Mouse (Mus musculus): Measurements from ENCODE around the gene Ipmk. TPM values are rescaled to one million over a fixed set of nuclear protein-coding genes. Genes with fewer than 3 reads are reported as not detected.

Ipmk gene
- polyA plus RNA-seq, 1 experiment, result 0.52 TPM

DNA sequence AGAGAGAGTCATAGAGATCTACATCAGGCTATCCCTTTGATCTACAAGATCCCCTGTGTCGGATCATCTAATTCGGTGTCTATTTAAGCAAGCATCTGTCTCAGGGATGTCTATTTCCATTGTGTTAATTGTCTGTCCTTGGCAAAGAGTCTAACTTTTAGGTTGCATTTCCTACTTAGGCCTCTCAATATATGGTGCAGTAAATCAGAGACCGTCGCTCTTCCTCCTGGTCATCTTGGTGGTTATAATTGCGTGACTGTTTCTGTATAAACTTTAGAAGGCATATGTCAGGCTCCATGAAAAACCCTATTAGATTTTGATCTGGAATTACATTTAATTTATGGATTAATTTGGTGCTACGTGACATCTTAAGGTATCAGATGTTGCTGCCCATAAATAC, 116.9 kb downstream of the Ipmk start:
- no peaks in the 10 kb centered on the region for H3K4me1 ChIP-seq (ENCODE audit: control insufficient read depth)
- no peak for TF ChIP-seq GATA1 (IDR thresholded peaks at IDR 0.05; ENCODE audit: low read length)
- no peak for TF ChIP-seq TAL1 (IDR thresholded peaks at IDR 0.05; ENCODE audit: low read length)
- no peak overlapping the region for H3K4me3 ChIP-seq (replicated peaks)
- no peaks in the 10 kb centered on the region for H3K36me3 ChIP-seq (ENCODE audit: control insufficient read depth)
- no peaks in the 10 kb centered on the region for H3K27me3 ChIP-seq (ENCODE audit: control insufficient read depth)
- peaks cover 15% of the 10 kb centered on the region for H3K9me3 ChIP-seq (ENCODE audit: control insufficient read depth, low read length)

DNA sequence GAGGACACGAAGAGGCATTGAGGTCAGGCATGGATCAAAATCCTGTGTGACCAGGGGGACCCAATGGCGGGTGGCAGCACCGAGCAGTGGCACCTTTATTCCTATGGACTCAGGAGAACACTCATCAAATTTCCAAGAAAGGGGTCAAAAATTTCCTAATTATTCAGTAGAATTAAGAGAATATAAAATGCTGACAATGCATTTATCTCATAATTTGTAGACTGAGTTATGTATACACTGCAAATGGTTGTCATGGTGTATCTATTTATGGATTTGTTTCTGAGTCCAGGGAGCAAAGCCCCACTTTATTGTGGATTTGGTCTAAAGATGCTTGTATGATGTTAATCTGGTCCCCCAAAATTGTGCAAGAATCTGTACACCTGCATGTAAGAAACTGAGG, 120.8 kb downstream of the Ipmk start:
- Histone ChIP-seq H3K4me1 (ENCODE audit: control insufficient read depth) (no peaks in the 10 kb centered on the region), H3K36me3 (ENCODE audit: control insufficient read depth) (no peaks in the 10 kb centered on the region), H3K27me3 (ENCODE audit: control insufficient read depth) (no peaks in the 10 kb centered on the region), H3K9me3 (ENCODE audit: control insufficient read depth, low read length) (peaks cover 23% of the 10 kb centered on the region), H3K4me3 (replicated peaks) (no peak overlapping the region)
- no peak for TF ChIP-seq TAL1 (IDR thresholded peaks at IDR 0.05; ENCODE audit: low read length)
- TF ChIP-seq GATA1 (IDR thresholded peaks at IDR 0.05; ENCODE audit: low read length), result no peak

DNA sequence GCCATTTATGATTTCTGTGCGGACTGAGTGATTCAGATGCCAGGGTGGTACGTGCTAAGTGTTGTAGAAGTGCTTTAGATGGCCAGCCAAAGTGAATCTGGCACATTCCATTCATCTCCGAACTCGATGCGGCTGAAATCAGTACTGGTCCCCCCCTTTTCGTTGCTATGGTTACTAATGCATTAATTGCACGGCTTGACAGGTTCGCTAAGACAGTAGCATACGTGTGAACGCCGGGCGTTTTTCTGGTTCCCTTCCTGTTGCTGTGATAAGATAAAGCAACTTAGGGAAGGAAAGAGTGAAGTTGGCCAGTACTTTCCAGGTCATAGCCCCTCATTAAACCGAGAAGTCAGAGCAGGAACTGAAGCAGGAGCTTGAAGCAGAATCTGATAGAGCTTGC, 122.2 kb downstream of the Ipmk start:
- TF ChIP-seq TAL1 (IDR thresholded peaks at IDR 0.05; ENCODE audit: low read length), result no peak
- no peak for TF ChIP-seq GATA1 (IDR thresholded peaks at IDR 0.05; ENCODE audit: low read length)
- Histone ChIP-seq H3K4me1 (ENCODE audit: control insufficient read depth) (no peaks in the 10 kb centered on the region), H3K27me3 (ENCODE audit: control insufficient read depth) (no peaks in the 10 kb centered on the region), H3K36me3 (ENCODE audit: control insufficient read depth) (no peaks in the 10 kb centered on the region), H3K4me3 (replicated peaks) (no peak overlapping the region), H3K9me3 (ENCODE audit: control insufficient read depth, low read length) (peaks cover 29% of the 10 kb centered on the region)

DNA sequence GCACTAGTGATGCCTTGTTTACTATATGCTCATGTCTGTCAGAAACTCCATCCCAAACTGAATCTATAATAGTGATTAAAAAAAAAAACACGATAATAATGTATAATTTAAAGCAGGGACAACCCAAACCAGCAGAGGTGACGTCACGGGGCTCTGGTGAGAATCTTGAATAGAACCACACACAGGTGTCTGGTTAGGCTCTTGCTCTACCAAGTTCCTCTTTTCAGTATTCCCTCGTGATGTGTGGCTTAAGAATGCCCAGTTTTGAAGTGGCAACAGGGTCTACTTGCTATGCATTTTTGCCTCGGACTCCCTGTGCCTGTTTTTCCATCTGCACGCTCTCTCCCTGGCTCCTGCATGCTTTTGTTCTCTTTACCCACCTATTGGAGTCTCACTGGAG, 124.5 kb downstream of the Ipmk start:
- no peak for TF ChIP-seq GATA1 (IDR thresholded peaks at IDR 0.05; ENCODE audit: low read length)
- no peak for TF ChIP-seq TAL1 (IDR thresholded peaks at IDR 0.05; ENCODE audit: low read length)
- H3K27me3 ChIP-seq (ENCODE audit: control insufficient read depth), result no peaks in the 10 kb centered on the region
- H3K4me1 ChIP-seq (ENCODE audit: control insufficient read depth), result no peaks in the 10 kb centered on the region
- no peaks in the 10 kb centered on the region for H3K36me3 ChIP-seq (ENCODE audit: control insufficient read depth)
- H3K4me3 ChIP-seq (replicated peaks), result no peak overlapping the region
- H3K9me3 ChIP-seq (ENCODE audit: control insufficient read depth, low read length), result peaks cover 24% of the 10 kb centered on the region

DNA sequence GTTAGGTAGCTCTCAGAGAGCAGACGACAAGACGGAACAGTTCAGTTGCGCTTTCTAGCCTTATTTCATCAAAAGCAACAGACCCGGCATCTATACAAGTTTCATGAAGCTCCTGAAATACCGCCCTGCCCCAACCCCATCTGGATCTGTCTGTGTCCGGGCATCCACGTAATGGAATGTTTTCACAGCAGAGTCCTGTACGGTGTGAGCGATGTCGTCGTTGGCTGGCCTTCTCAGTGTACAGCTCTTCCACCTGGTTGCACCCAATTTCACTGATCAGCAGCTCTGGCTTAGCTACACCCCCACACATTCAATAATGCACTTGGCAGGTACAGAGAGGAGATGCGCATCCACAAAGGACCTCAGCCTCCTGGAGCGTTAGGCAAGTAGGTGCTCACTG, 126.0 kb downstream of the Ipmk start:
- H3K9me3 ChIP-seq (ENCODE audit: control insufficient read depth, low read length), result peaks cover 24% of the 10 kb centered on the region
- H3K27me3 ChIP-seq (ENCODE audit: control insufficient read depth), result no peaks in the 10 kb centered on the region
- H3K4me1 ChIP-seq (ENCODE audit: control insufficient read depth), result no peaks in the 10 kb centered on the region
- no peak overlapping the region for H3K4me3 ChIP-seq (replicated peaks)
- no peaks in the 10 kb centered on the region for H3K36me3 ChIP-seq (ENCODE audit: control insufficient read depth)
- no peak for TF ChIP-seq TAL1 (IDR thresholded peaks at IDR 0.05; ENCODE audit: low read length)
- no peak for TF ChIP-seq GATA1 (IDR thresholded peaks at IDR 0.05; ENCODE audit: low read length)

DNA sequence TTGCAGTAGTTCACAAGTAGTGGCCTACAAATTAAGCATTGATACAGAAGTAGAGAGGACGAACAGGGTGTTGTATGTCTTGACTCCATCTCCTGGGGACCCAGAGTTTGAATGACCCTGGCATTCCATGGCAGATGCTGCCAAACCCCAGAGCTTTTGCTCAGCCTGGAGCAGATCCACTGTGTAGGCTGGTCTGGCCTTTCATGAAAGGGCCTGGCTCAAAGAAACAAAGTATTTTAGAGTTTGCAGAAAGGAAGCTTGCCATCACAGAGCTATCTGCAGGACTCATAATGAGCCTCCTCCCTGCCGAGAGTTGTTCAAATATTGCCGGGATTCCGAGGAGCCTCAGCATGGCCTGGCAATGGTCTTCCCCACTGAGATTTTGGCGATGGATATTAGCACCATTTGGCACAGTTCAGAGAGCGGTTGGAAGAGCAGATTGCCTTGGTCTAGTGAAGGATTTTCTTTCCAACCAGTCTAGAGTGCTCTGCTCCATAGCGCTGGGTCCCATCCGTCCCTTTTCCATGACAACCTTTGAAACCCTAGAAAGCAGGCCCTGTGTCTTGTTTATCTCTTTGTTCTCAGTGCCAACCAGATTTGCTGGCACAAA, 129.0 kb downstream of the Ipmk start:
- Histone ChIP-seq H3K27me3 (ENCODE audit: control insufficient read depth) (no peaks in the 10 kb centered on the region), H3K4me1 (ENCODE audit: control insufficient read depth) (no peaks in the 10 kb centered on the region), H3K9me3 (ENCODE audit: control insufficient read depth, low read length) (peaks cover 7% of the 10 kb centered on the region), H3K36me3 (ENCODE audit: control insufficient read depth) (no peaks in the 10 kb centered on the region), H3K4me3 (replicated peaks) (no peak overlapping the region)
- TF ChIP-seq GATA1 (IDR thresholded peaks at IDR 0.05; ENCODE audit: low read length) (no peak), TAL1 (IDR thresholded peaks at IDR 0.05; ENCODE audit: low read length) (no peak)

DNA sequence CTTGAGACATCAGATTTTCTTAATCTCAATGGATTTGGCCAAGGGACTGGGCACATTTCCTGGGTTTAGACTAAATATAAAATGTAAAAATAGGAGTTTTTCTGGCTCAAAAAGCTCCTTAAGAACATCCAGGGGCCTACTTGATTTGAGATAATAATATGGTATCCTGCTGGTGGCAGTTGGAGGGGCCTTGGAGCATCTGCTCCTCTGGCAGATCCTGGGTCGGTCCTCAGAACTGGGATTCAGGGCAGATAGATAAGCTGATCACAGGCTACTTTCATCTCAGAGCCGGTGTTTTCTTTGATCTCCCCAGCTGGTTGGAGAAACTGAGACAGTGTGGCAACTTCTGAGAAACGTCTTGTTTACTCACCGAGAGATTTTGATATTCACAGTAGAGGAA, 129.6 kb downstream of the Ipmk start:
- Histone ChIP-seq H3K4me3 (replicated peaks) (no peak overlapping the region), H3K27me3 (ENCODE audit: control insufficient read depth) (no peaks in the 10 kb centered on the region), H3K36me3 (ENCODE audit: control insufficient read depth) (no peaks in the 10 kb centered on the region)

DNA sequence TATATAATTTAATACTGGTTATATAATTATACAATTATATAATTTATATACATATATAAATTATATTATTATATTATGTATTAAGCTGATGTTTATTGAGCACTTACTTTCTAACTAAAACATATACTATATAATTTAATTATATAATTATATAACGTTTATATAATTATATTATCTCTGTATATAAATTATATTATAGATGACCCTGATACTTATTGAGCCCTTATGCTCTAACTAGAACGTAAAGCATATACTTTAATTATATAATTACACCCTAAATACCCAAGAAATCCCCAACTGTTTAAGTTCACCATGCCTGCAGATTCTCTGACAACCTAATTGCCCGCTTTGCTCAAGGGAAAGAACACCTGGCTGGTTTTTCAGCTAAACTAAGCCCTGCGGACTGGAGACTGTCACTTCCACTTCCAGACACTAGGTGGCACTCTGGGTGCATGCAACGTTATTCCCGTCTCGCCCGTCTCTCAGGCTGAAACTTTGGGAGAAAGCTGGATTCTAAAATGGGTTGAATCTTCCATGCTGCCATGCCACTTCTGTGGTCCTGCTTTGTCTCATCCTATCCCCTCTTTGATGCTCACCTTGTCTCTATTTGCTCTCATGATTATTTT, 132.2 kb downstream of the Ipmk start:
- H3K4me3 ChIP-seq (replicated peaks), result no peak overlapping the region
- no peaks in the 10 kb centered on the region for H3K36me3 ChIP-seq (ENCODE audit: control insufficient read depth)
- peaks cover 5% of the 10 kb centered on the region for H3K9me3 ChIP-seq (ENCODE audit: control insufficient read depth, low read length)
- H3K4me1 ChIP-seq (ENCODE audit: control insufficient read depth), result no peaks in the 10 kb centered on the region
- H3K27me3 ChIP-seq (ENCODE audit: control insufficient read depth), result no peaks in the 10 kb centered on the region
- TF ChIP-seq GATA1 (IDR thresholded peaks at IDR 0.05; ENCODE audit: low read length) (no peak), TAL1 (IDR thresholded peaks at IDR 0.05; ENCODE audit: low read length) (no peak)

More for the DNA sequence above, 129.6 kb downstream of the Ipmk start:
- TF ChIP-seq TAL1 (IDR thresholded peaks at IDR 0.05; ENCODE audit: low read length) (no peak), GATA1 (IDR thresholded peaks at IDR 0.05; ENCODE audit: low read length) (no peak)
- Histone ChIP-seq H3K9me3 (ENCODE audit: control insufficient read depth, low read length) (peaks cover 7% of the 10 kb centered on the region), H3K4me1 (ENCODE audit: control insufficient read depth) (no peaks in the 10 kb centered on the region)

Other genes with a start within 250 kb of the Ipmk start
- gene Bicc1, start 188.1 kb upstream of the Ipmk start, polyA plus RNA-seq (2012), result not detected in 2 replicates
- gene Tfam, start 109.5 kb upstream of the Ipmk start, polyA plus RNA-seq (2012), result 0.28 and 0.43 TPM in 2 replicates
- gene Ube2d1, start 62.5 kb upstream of the Ipmk start, polyA plus RNA-seq (2012), result 0.07 TPM in 1 of 2 replicates, not detected in the other
- gene Cisd1, start 2.8 kb upstream of the Ipmk start, polyA plus RNA-seq (2012), result 3.8 and 4.3 TPM in 2 replicates